Mouse (Mus musculus): Measurements from ENCODE around the gene Rspo3. TPM values are rescaled to one million over a fixed set of nuclear protein-coding genes. Genes with fewer than 3 reads are reported as not detected.
A peak's percentile ranks its signal among the peaks of the same experiment; 100 is the strongest.

Rspo3 gene
- 5.1 and 7.2 TPM in 2 replicates for polyA plus RNA-seq (2012; rRNA removed)

DNA sequence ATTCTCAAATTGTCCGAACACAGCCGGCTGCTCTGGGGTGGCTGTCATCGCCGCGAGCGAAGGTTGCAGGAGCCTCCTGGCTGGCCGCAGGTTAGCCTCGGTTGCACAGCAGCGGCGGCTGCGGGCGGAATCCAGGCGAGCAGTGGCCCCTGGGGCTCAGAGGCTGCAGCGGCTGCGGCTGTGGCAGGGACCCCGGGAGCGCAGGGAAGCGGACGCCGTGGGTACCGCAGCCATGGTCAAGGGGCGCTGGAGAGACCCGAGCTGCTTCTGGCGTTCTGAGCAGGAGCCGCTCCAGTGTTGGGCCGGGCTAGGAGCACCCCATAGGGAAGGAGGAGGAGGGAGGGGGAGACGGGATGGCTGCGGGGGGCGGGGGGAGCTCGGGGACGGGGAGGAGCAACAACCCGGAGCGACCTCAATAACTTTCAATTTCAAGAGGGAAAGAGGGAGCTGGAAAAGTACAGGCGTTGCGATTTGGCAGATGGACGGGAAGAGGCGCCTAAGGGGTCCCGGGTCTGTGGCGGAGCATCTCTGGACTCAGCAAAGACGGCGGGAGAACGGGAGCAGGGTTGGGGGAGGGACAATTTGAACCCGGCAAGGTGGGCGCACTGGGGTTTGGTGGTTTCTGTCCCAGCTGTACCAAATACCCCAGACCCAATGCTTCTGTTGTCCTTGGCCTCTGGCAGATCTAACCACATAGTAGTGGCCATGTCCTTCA, at the start of gene Rspo3:
Gene Rspo3 (minus strand): TSS at position 322 of the 715 bp plus-strand sequence.
- TF ChIP-seq CTCF (IDR thresholded peaks at IDR 0.05; ENCODE audit: borderline replicate concordance, extremely low read depth, insufficient read depth, insufficient read length) = no peak
- TF ChIP-seq POLR2A (IDR thresholded peaks at IDR 0.05; ENCODE audit: borderline replicate concordance, extremely low read depth, insufficient read depth, insufficient read length, poor library complexity, severe bottlenecking) = no peak
- peak; percentile 77 for DNase-seq (ENCODE audit: low read depth)

DNA sequence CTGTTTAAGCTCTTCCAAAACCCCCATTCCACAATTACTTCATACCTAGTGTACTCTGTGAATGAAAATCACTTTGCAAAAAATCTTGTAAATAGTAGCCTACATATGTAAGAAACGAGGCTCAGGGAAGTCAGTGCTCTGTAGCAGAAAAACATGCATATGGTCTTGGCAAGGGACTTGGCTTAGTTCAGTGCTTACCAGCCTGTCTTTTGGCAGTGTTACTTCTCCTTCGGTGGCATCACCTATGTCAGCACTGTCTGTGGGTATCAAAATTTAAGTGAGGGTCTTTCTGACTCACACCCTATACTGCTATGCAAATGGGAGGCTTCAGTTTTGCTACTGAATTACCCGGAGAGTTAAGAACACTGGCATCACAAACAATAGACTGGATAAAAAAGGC, 46.3 kb upstream of the Rspo3 start:
- DNase-seq (ENCODE audit: low read depth) = peak; percentile 58
- TF ChIP-seq POLR2A (IDR thresholded peaks at IDR 0.05; ENCODE audit: borderline replicate concordance, extremely low read depth, insufficient read depth, insufficient read length, poor library complexity, severe bottlenecking) (no peak), CTCF (IDR thresholded peaks at IDR 0.05; ENCODE audit: borderline replicate concordance, extremely low read depth, insufficient read depth, insufficient read length) (no peak)

DNA sequence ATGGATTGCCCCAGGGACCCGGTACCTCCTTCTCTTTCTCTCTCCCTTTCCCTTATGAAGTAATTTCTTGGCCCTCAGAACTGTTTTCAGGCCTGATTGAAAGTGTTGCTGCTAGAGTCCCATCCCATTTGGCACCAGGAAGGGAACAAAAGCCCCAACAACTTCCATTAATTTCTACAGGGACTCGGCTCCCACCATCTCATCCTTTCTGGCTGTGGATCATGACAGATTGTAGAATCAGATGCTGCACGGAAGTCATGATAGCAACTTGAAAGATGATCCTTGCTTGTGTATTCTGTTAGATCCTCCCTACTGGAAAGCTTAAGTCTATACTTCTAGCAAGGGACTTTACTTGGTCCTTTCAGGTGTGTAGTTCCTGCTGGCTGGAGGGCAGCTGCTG, 45.8 kb upstream of the Rspo3 start:
- TF ChIP-seq POLR2A (IDR thresholded peaks at IDR 0.05; ENCODE audit: borderline replicate concordance, extremely low read depth, insufficient read depth, insufficient read length, poor library complexity, severe bottlenecking) (no peak), CTCF (IDR thresholded peaks at IDR 0.05; ENCODE audit: borderline replicate concordance, extremely low read depth, insufficient read depth, insufficient read length) (no peak)
- DNase-seq (ENCODE audit: low read depth) = peak; percentile 76

DNA sequence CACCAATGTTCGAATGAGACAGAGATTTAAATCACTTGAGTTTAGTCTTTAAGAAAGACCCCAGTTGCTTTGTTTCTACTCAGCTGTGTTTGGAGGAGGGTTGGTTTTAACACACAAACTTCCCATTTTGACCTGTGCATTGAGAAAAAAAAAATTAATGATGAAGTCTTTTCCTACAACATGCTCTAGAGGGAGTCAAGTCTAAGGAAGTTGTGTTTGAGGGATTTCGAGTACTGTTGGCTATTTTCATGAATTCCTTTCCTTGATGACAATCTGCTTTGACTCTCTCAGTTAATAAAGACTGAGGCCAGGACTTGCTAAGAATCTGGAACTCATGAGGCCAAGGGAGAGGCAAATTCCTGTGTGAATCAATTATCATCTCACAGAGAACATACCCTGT, 20.3 kb upstream of the Rspo3 start:
- no peak for TF ChIP-seq POLR2A (IDR thresholded peaks at IDR 0.05; ENCODE audit: borderline replicate concordance, extremely low read depth, insufficient read depth, insufficient read length, poor library complexity, severe bottlenecking)
- TF ChIP-seq CTCF (IDR thresholded peaks at IDR 0.05; ENCODE audit: borderline replicate concordance, extremely low read depth, insufficient read depth, insufficient read length) = no peak
- DNase-seq (ENCODE audit: low read depth) = no peak

DNA sequence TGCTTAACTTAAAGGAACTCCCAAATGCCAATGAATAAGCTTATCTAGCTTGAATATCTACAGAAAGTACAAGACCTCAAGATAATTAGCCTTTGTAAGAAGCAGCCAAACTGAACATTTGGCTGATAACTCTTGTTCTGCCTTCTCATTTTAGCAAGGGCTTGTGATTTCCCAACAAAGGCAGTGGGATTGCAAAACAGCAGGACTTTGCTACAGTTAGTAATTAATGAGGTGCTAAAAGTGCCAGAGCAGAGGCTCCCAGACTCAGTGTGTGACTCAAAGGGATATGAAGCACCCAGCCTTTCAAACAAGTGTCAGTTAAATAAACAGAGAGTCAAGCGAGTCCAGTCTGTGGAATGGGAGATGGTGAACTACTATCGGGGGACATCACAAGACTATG, 18.7 kb upstream of the Rspo3 start:
- TF ChIP-seq POLR2A (IDR thresholded peaks at IDR 0.05; ENCODE audit: borderline replicate concordance, extremely low read depth, insufficient read depth, insufficient read length, poor library complexity, severe bottlenecking) (no peak), CTCF (IDR thresholded peaks at IDR 0.05; ENCODE audit: borderline replicate concordance, extremely low read depth, insufficient read depth, insufficient read length) (no peak)
- peak; percentile 53 for DNase-seq (ENCODE audit: low read depth)

DNA sequence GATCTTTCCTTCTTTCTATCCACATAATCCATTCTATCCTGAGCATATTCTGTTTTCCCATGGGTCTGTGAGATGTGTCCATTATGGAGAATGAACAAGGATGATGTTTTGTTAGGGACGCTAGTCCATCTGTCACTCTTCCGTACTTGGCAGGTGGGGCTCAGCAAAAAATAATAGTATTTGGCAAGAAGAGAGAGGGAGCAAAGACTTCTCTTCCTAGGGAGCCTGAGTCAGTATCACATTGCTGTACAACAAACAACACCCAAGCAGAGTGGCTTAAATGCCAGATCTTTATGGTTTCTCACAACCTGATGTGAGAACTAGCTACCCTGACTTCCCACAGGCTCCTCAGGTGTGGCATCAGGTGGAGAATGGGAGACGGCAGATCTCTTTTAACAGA, 7.3 kb upstream of the Rspo3 start:
- no peak for DNase-seq (ENCODE audit: low read depth)
- TF ChIP-seq CTCF (IDR thresholded peaks at IDR 0.05; ENCODE audit: borderline replicate concordance, extremely low read depth, insufficient read depth, insufficient read length) (no peak), POLR2A (IDR thresholded peaks at IDR 0.05; ENCODE audit: borderline replicate concordance, extremely low read depth, insufficient read depth, insufficient read length, poor library complexity, severe bottlenecking) (no peak)

DNA sequence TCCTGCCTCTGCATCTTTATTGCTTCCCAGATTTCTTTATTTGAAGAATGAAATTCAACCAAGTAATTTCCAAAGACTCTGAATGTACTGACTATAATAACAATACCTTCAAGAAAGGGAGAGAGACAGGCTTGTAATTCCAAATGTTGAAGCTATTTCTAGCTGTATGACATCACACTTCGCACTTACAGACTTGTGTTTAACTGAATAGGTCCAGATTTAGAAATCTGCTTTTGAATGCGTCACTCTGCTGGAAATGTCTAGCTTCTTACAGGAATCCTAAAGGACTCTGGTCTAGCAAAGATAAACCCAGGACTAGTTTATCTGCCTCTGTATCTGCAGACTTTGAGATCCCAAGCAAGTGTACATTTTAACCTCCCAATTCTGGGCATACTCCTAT, 3.8 kb upstream of the Rspo3 start:
- DNase-seq (ENCODE audit: low read depth) = no peak
- TF ChIP-seq CTCF (IDR thresholded peaks at IDR 0.05; ENCODE audit: borderline replicate concordance, extremely low read depth, insufficient read depth, insufficient read length) (no peak), POLR2A (IDR thresholded peaks at IDR 0.05; ENCODE audit: borderline replicate concordance, extremely low read depth, insufficient read depth, insufficient read length, poor library complexity, severe bottlenecking) (no peak)

DNA sequence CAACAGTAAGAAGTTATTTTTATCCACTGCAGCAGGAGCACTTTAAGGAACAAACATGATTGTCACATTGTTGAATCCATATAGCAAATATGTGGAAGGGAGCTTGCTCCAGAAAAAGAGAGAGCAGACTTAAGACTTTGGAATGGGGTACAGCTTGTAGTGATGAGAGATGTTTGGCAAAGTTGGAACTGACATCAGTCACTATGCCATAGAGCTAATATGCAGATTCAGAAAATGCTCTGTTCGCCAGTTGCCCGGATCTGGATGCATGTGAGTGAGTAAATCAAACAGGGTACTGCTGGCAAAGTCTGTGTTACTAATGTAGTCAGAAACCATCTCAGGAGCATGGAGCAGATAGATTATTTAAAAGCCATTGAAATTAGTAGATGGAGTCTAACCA, 3.1 kb upstream of the Rspo3 start:
- no peak for TF ChIP-seq CTCF (IDR thresholded peaks at IDR 0.05; ENCODE audit: borderline replicate concordance, extremely low read depth, insufficient read depth, insufficient read length)
- TF ChIP-seq POLR2A (IDR thresholded peaks at IDR 0.05; ENCODE audit: borderline replicate concordance, extremely low read depth, insufficient read depth, insufficient read length, poor library complexity, severe bottlenecking) = no peak
- peak; percentile 65 for DNase-seq (ENCODE audit: low read depth)

DNA sequence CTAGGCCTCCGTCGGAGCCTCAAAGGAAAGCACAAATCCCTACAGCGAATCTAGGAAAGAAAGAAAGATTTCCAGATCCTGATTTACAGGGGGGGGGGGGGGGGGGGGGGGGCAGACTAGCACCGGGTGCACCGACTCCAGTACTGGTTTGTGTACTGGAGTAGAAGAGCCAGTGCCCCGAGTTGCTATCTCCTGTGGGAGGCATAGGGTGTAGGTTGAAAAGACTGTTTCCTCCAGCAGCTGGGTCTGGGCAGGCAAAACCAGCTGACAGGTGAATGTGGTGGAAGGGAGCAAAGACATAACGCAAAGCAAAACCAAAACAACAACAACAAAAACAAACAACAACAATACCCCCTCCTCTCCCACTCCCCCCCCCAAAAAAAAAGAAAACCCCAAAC, 838 bp downstream of the Rspo3 start:
- TF ChIP-seq CTCF (IDR thresholded peaks at IDR 0.05; ENCODE audit: borderline replicate concordance, extremely low read depth, insufficient read depth, insufficient read length) = no peak
- TF ChIP-seq POLR2A (IDR thresholded peaks at IDR 0.05; ENCODE audit: borderline replicate concordance, extremely low read depth, insufficient read depth, insufficient read length, poor library complexity, severe bottlenecking) = no peak
- DNase-seq (ENCODE audit: low read depth) = peak; percentile 37

DNA sequence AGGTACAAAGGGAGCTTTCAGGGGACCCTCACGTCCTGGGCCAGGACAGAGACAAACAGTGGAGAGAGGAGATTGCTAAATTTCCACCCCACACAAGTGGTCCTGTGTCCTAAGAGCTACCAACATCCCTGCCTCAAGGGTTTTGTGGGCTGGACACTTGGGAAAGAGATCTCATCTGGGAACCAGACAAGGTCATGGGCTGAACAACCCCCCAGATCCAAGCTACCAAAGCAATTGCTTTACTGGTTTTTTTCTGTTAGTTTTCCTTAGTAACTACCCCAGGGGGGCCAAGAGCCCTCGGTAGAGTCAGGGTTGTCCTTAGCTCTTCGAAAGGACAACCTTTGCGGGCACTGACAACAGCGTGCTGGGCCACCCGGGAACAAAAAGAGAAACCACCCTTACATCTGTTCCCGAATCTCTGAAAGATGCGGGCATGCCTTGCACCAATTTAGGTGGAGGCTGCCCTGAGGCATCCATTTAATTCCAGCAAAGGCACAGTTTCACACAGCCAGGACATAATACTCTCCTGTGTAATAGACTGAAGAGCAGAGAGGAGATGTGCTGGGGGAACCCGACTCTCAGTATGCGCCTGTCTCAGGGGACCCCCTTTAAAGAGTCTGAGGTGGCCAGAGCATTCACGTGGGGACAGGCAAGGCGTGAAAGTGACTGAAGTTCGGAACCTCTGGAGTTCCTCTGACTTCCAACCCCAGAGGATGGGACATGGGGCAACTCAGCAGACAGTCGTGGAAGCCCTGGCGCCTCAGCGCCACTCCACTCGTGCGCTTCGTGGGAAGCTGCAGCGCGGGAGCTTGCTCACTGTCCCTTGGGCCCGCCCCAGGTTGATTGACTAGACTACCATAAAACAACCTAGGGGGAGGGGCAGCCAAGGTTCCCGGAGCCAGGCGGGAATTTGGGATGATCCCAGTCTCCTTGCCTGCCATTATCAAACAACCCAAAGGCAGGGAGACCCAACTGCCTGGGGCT, 1.5 kb downstream of the Rspo3 start:
- TF ChIP-seq POLR2A (IDR thresholded peaks at IDR 0.05; ENCODE audit: borderline replicate concordance, extremely low read depth, insufficient read depth, insufficient read length, poor library complexity, severe bottlenecking) = no peak
- TF ChIP-seq CTCF (IDR thresholded peaks at IDR 0.05; ENCODE audit: borderline replicate concordance, extremely low read depth, insufficient read depth, insufficient read length) = no peak
- peak; percentile 50 for DNase-seq (ENCODE audit: low read depth)
